Mouse (Mus musculus): ENCODE measurements around the gene Nme7. TPM values are rescaled to one million over a fixed set of nuclear protein-coding genes. Genes with fewer than 3 reads are reported as not detected.

Nme7 gene
- total RNA-seq, 2 experiments from 2014 or later: 22.7 to 24.9 TPM

DNA sequence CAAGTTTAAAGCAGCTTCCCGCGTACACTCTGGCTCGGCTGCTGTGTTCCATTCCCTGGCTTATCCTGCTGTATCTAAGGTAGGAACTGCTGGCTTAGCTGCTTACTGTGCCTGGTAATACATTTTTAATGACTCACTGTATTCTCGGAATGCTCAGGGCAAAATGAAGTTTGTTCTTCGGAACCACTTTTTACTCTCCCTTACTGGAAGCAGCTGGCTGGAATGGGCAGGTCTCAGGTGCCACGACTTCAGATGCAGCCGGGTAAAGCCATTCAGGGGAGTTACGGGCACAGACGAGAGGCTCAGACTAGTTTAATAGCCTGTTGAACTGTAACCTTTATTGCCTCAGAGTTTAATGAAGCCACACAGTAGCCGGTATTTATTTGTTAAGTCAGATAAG lies 17.5 kb downstream of the Nme7 start:
- intact Hi-C loops (cut with DNase I): loop anchor here (10.0 kb wide), 1 partner anchor 363 kb away; no protein-coding TSS in a partner anchor
- Histone ChIP-seq H3K27ac (peak overlapping the region; percentile 25; the same call in 1 of the 2 replicates), H3K4me3 (no peak overlapping the region)
- DNase-seq (ENCODE audit: extremely low spot score in 1 of 2, low spot score in 2 of 2): no peak
- TF ChIP-seq CTCF (IDR thresholded peaks at IDR 0.05): no peak

DNA sequence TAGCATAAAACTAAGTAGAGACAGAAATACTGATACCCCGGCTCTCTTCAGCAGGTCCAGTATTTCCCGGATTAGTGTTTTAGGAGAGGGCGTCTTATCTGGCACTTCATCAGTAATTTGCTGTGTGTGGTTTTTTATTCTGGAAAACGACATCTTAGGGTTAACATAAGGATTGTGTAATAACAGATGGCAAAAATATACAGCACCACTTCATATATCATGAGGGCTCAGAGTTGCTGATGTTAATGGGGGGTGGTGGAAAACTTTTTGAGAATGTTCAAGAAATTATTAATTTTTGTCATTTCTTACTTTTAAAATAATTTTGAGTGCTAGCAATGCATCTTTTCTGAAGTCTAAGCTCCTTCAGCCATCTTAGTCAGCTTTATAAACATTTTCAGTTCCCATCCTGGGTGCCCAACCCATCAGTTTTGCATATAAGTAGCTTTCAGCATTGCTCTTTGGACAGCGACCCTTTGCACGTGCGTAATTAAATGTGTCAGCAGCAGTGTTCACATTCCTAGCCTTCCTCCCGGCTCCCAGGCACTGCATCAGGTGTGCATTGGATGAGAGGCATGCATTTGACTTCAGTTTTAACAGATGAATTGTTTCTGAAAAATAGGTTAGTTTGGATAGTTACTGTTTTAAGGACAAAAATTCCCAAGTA lies 19.2 kb downstream of the Nme7 start:
- Histone ChIP-seq H3K4me3 (no peak overlapping the region), H3K27ac (no peak overlapping the region)
- no peak for DNase-seq (ENCODE audit: extremely low spot score in 1 of 2, low spot score in 2 of 2)
- TF ChIP-seq CTCF (IDR thresholded peaks at IDR 0.05): no peak
- intact Hi-C loops (cut with DNase I): loop anchor here (10.0 kb wide), 1 partner anchor 362 kb away; no protein-coding TSS in a partner anchor

- no peak for DNase-seq (ENCODE audit: extremely low spot score in 1 of 2, low spot score in 2 of 2)
- Histone ChIP-seq H3K27ac (no peak overlapping the region), H3K4me3 (no peak overlapping the region)
- no peak for TF ChIP-seq CTCF (IDR thresholded peaks at IDR 0.05)
- intact Hi-C loops (cut with DNase I): loop anchor here (10.0 kb wide), 1 partner anchor 361 kb away; no protein-coding TSS in a partner anchor
Measured at GRCm38 (mm10) chr1:164324221-164324620, 20.3 kb downstream of the Nme7 start.

DNA sequence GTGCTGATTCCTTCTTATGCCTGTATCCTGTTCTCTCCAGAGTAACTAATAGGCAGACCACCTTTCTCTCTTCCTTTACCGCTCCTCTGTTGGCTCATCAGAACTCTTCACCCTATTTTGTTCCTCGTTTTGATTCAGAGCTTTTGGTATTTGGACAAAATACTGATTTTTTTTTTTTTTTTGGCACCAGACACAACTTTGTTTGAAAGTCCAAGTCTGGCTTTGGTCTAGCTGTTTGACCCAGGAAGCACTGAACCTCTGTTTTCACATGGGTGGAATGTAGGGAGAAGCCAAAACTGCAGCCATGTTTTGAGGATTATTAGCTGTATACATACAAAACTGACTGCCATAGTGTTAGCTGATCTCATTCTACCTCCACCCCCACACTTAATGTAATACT lies 21.0 kb downstream of the Nme7 start:
- Histone ChIP-seq H3K27ac (no peak overlapping the region), H3K4me3 (no peak overlapping the region)
- no peak for TF ChIP-seq CTCF (IDR thresholded peaks at IDR 0.05)
- no peak for DNase-seq (ENCODE audit: extremely low spot score in 1 of 2, low spot score in 2 of 2)
- intact Hi-C loops (cut with DNase I): loop anchor here (10.0 kb wide), 1 partner anchor 360 kb away; no protein-coding TSS in a partner anchor

GRCm38 (mm10) chr1:164326600-164327155 lies 22.8 kb downstream of the Nme7 start:
- H3K27ac ChIP-seq: peak overlapping the region; percentile 52; the same call in 1 of the 2 replicates
- H3K4me3 ChIP-seq: no peak overlapping the region
- intact Hi-C loops (cut with DNase I): loop anchor here (10.0 kb wide), 1 partner anchor 358 kb away; no protein-coding TSS in a partner anchor
- peak; percentile 36 to 47 for DNase-seq (ENCODE audit: extremely low spot score in 1 of 2, low spot score in 2 of 2)
- no peak for TF ChIP-seq CTCF (IDR thresholded peaks at IDR 0.05)

DNA sequence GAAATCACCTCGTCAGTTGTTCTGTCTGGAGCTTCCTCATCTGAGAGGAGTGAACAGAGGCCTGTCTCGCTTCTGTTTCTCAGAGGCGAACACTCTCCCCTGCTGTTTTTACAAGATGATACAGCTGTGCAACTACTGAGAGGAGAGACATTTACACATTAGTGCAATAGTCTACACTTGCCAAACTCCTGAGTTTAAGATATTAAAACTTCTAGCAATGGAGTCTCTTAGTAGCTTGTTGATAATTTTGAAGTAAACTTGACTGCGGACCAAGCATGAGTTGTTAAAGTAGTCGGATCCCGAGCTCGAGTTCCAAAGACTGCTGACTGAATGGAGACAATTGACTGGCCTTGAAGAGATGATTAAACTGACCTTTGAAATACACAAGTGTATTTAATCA lies 23.8 kb downstream of the Nme7 start:
- no peak overlapping the region for H3K27ac ChIP-seq
- TF ChIP-seq CTCF (IDR thresholded peaks at IDR 0.05): no peak
- no peak for DNase-seq (ENCODE audit: extremely low spot score in 1 of 2, low spot score in 2 of 2)
- intact Hi-C loops (cut with DNase I): loop anchor here (10.0 kb wide), 1 partner anchor 357 kb away; no protein-coding TSS in a partner anchor
- no peak overlapping the region for H3K4me3 ChIP-seq

DNA sequence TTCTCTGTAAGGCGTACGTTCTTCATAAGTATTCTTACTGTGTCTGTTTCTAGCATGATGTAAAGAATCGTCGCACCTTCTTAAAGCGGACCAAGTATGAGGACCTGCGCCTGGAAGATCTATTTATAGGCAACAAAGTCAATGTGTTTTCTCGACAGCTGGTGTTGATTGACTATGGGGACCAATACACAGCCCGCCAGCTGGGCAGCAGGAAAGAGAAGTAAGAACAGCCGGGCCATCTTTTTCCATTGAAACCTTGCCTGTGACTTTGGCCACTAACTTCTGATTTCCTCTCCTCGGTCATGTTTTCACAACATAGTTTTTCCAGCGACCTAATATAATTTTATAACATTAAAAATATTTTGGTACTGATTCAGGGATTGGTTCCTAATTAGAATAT lies 28.6 kb downstream of the Nme7 start:
- TF ChIP-seq CTCF (IDR thresholded peaks at IDR 0.05): no peak
- Histone ChIP-seq H3K4me3 (no peak overlapping the region), H3K27ac (no peak overlapping the region)
- no peak for DNase-seq (ENCODE audit: extremely low spot score in 1 of 2, low spot score in 2 of 2)
- intact Hi-C loops (cut with DNase I): no loop called here

- Histone ChIP-seq H3K27ac (no peak overlapping the region), H3K4me3 (no peak overlapping the region)
- no peak for DNase-seq (ENCODE audit: extremely low spot score in 1 of 2, low spot score in 2 of 2)
- TF ChIP-seq CTCF (IDR thresholded peaks at IDR 0.05): no peak
- intact Hi-C loops (cut with DNase I): loop anchor here (5.0 kb wide), 1 partner anchor 62 kb away; no protein-coding TSS in a partner anchor
Measured at GRCm38 (mm10) chr1:164335435-164335834, 31.5 kb downstream of the Nme7 start.

DNA sequence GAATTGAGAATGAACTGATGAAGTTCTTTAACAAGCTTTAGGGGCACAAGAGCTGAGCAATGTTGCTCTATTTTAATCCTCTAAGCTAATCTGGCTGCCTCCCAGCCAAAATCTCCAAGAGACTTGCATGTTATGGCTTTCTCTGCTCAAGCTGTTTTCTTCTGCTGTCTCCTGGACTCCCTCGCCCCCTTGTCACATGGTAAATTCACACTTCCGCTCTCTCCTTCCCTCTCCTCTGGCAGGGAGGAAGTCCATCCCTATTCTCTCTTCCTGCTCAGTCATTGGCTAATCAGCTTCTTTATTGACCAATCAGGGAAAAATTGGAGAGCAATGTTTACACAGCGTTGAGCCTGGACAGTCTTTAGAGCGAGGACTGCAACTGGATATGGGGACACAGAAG lies 31.9 kb downstream of the Nme7 start:
- no peak for TF ChIP-seq CTCF (IDR thresholded peaks at IDR 0.05)
- intact Hi-C loops (cut with DNase I): loop anchor here (5.0 kb wide), 1 partner anchor 61 kb away; no protein-coding TSS in a partner anchor
- DNase-seq (ENCODE audit: extremely low spot score in 1 of 2, low spot score in 2 of 2): no peak
- H3K4me3 ChIP-seq: no peak overlapping the region
- 0 out of 2 replicates have a peak overlapping the region, but pooled peaks have one; percentile 53 for H3K27ac ChIP-seq

DNA sequence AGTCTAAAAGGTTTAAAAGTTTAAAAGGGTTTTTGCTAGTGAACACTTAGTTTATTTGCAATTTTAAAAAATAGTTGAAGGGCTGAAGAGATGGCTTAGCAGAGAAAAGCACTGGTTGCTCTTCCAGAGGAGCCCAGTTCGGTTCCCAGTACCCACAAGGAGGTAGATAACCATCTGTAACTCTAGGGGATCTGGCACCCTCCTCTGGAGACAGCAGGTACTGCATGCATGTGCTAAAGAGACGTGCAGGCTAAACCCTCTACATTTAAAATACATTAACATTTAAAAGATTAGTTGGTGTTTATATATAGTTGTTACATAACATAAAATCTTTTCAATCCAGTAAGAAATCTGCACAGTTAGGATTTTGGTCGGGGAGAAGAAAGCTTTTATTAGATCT lies 38.2 kb downstream of the Nme7 start:
- H3K4me3 ChIP-seq: no peak overlapping the region
- DNase-seq (ENCODE audit: extremely low spot score in 1 of 2, low spot score in 2 of 2): no peak
- TF ChIP-seq CTCF (IDR thresholded peaks at IDR 0.05): peak; percentile 65
- no peak overlapping the region for H3K27ac ChIP-seq
- intact Hi-C loops (cut with DNase I): no loop called here

DNA sequence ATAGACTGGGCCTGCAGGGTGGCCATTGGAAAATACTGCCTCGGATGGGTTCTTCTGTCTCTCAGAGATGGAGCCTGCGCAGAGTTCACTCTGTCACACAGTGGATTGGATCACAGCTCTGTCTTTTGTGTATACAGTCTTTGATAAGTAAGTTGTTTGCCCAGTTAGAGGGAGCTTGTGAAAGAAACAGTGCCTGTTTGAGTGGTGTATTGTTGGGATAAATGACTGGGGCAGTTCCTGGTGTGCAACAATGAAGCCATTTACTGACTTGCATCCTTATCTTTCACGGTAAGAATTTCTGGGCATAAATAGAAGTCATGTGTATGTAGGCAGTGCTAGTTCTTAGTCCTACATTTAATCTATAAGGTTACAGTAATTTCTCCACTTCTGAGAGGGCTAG lies 49.5 kb downstream of the Nme7 start:
- intact Hi-C loops (cut with DNase I): no loop called here
- no peak for TF ChIP-seq CTCF (IDR thresholded peaks at IDR 0.05)
- no peak for DNase-seq (ENCODE audit: extremely low spot score in 1 of 2, low spot score in 2 of 2)
- Histone ChIP-seq H3K27ac (no peak overlapping the region), H3K4me3 (no peak overlapping the region)

GRCm38 (mm10) chr1:164357995-164358394 lies 54.1 kb downstream of the Nme7 start:
- no peak for TF ChIP-seq CTCF (IDR thresholded peaks at IDR 0.05)
- DNase-seq (ENCODE audit: extremely low spot score in 1 of 2, low spot score in 2 of 2): no peak
- Histone ChIP-seq H3K27ac (no peak overlapping the region), H3K4me3 (no peak overlapping the region)
- intact Hi-C loops (cut with DNase I): no loop called here
